Mouse (Mus musculus) CD4-positive, CD25-positive, alpha-beta regulatory T cell, adult 4 months (primary cell): ENCODE measurements around the gene Ggact. TPM values are rescaled to one million over a fixed set of nuclear protein-coding genes. Genes with fewer than 3 reads are reported as not detected.

Source experiments
- ATAC-seq: one replicate; pipeline ENCODE4 v1.8.0; 2017
- polyA plus RNA-seq, 2 experiments: library from polyadenylated mRNA; unstranded; fragments of 100-300 nt; shearing (Covaris generic); gene quantifications; one replicate each; pipeline ENCODE4 v1.2.1; 2017

Ggact gene
- polyA plus RNA-seq, 2 experiments from 2014 or later: 19.1 to 23.2 TPM

DNA sequence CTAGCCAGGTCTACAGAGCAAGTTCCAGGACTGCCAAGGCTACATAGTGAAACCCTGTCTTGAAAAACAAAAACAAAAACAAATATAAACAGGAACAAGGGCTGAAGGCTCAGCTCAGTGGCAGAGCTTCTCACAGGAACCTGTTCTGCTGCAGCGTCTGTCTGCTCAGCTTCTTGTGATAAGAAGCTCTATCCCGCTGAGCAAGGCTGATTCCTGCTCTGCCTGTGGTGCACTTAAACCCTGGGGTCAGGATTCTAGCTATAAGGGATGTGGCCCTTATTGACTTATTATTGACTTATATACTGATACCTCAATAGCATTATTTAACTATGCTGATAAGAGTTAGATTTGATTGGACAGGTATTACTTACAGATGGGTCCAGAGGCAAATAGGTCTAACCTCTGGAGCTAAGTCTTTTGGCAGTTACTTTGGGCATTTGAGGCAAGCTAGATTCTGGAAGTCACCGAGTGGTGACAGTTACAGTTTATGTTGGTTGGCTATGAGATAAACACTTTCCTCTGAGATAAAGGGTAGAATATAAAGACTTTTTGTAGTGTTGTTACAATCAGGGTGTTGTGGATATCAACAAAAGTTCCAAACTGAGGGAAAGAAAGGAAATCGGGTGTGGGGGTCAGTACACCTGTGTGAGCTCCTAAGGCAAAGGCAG is 48.0 kb downstream of the Ggact start:
- no peak for ATAC-seq

DNA sequence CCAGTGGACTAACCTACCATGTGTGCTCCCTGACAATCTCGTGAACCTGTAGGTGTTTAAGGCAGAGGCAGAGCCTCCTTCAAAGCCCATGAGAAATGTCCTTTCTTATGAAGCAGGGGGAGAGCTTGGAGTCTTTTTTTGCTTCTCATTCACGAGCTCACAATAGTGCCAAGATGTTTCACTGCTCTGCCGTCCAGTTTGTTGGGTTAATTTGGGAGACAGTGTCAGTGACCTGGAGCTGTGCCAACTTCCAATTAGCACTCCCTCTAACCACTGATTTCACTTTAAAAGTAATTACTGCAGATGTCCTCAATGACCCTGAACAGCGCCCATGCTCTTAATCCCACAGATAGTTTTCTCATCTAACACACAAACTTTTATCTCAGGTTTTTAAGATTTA is 50.9 kb downstream of the Ggact start:
- ATAC-seq: no peak

DNA sequence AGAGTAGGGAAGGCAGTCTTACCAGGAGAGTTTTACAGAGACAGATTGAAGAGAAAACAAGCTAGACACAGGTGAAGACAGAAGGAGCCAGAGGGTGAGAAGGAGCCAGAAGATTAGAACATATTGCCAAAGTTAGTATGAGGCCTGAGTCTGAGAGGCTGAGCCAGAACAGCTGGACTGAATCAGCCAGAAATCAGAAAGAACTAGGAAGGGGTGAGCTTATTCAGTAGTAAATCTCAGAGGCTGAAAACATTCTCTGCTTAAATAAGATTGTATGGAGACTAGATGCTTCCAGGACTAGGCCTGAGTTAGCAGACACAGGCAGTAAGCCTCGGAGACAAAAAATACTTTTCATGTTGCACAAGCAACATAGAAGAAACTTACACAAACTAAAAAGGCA is 53.8 kb downstream of the Ggact start:
- no peak for ATAC-seq

DNA sequence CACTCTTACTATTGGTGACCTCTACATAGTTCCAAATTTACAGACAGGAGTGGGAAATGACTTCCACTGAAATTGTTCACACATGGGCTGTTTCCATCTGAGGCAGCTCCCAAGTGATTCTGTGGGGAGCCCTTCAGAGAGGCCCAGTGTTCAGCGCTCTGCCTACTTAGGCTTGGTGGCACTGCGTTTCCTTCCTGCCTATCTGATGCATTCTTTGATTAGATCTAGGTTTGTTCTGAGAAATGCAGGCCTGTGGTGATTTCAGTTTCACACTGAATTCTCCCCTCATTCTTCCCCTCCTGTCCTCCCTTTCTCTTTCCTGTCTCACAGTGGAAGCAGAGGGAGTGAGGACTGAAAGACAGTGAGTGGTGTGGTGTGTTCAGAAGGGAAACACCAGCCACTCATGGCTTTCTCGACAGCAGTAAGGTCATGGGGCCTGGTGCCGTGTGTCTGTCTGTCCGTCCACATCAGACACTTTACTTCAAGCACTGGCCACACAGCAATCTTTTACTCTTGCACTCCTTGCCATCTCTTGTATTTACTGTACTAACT is 61.0 kb downstream of the Ggact start:
- ATAC-seq: peak; percentile 84

DNA sequence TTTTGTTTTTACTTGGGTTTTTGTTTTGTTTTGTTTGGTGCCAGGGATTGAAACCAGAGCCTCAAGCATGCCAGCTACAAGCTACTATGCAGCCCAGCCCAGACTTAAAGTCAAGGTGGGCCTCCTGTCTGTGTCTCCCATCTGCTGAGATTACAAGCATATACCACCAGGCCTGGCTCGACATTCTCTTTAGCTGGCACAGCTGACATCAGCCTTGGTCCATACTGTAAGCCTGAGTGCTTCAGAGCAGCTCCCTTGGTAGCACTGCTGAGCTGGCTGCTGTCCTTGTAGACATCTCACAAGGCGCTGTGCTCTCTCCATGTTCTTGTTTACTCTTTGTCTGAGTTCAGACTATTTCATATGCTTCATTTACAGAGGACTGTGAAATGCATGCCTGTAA is 76.5 kb downstream of the Ggact start:
- ATAC-seq: no peak

DNA sequence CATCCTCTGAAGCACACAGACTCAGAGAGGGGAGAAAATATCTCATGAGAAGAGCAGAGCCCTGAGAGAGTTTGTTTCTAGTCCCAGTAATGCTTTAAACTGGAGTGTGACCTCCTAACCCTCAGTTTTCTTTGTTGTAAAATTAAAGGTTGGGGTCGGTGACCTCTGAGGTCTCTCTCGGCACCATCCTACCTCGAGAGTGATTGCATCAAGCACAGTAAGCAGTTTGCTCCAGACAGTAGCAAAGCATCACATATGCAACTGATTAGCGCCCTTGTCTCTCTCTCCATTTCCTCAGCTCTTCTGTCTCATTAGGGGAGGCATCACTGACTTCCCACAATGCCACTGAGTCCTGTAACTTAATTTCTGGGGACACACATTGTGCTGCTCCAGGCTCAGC is 77.3 kb downstream of the Ggact start:
- no peak for ATAC-seq

DNA sequence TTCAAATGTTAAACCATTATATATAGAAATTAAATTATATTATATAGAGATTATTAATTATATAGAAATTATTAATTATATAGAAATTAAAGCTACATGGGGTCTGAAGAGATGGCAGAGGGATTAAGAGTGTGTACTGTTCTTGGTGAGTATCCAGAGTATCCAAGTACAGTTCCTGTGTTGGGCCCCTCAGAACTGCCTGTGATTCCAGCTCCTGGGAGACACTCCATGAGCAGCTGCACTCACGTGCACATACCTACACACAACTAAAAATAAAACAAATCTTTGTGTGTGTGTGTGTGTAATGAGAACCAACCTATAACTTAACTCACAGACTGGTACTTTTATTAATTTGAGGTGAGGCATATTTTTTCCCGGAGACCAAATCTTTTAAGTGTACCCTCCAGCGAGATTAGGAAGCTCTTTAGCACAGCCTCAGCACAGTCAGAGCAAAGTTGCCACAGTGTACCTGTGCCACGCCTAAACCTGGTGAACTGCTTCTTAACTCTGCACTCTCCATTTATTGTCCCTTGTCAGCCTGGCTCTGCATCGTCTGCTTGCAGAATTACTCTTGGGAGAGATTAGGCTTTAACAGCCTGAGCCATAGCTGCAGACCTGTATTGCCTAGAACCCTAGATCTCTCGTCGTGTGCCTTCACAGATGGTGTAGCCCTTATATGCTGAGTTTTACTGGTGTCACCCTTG is 77.9 kb downstream of the Ggact start:
- ATAC-seq: no peak

DNA sequence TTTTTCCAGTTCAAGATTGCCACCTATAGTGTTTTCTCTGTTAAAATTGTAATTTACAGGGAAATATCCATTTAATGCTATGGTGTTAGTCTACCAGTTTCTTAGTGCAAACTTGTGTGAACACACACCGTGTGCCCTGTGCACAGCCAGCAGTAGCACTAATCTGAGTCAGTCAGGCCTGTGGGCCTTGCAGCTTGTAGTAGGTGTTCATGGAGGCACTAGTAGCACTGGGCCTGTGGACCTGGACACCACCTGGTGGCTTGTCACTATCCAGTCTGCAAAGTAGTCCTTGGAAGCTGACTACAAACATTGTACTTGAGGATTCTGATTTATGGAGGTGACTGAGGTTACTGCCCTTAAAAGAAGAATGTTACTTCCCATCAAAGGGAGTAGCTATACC is 78.8 kb downstream of the Ggact start:
- no peak for ATAC-seq

DNA sequence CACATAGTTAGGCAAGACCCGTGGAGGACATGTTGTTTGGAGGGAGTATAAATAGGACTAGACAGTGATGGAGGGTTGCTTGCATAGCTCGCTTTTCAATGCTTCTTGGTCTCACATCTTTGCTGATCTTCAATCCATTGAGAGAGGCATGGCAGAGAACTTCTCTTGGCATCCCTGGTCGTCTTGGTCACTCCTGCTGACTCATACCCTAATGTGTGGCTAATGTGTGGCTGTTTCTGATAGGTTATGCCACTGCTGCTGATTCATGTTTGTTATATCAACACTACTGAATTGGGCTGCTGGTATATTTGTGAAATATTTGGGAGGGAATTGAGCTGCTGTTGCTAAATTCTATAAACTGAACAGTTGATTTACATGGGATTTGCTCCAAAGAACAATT is 79.9 kb downstream of the Ggact start:
- ATAC-seq: no peak

DNA sequence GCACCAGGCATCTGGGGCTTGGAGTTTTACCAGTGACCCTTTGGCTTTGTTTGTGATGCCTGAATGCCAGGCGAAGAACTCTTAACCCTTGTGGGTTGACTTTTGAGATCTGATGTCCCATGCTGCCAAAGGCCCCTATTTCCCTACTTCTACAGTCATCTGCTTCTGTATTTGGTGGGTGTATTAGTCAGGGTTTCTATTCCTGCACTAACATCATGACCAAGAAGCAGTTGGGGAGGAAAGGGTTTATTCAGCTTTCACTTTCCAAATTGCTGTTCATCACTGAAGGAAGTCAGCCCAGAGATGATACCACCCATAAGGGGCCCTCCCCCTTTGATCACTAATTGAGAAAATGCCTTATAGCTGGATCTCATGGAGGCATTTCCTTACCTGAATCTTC is 83.1 kb downstream of the Ggact start:
- ATAC-seq: peak; percentile 85

DNA sequence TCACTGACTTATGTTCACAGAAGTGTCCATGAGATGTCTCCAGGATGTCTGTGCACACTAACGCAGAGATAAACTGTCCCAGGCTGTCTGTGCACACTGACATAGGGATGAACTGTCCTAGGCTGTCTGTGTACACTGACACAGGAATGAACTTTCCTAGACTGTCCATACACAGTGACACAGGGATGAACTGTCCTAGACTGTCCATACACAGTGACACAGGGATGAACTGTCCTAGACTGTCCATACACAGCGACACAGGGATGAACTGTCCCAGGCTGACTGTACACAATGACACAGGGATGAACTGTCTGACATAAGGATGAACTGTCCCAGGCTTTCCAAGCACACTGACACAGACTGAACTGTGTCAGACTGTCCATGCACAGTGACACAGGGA is 88.1 kb downstream of the Ggact start:
- no peak for ATAC-seq

DNA sequence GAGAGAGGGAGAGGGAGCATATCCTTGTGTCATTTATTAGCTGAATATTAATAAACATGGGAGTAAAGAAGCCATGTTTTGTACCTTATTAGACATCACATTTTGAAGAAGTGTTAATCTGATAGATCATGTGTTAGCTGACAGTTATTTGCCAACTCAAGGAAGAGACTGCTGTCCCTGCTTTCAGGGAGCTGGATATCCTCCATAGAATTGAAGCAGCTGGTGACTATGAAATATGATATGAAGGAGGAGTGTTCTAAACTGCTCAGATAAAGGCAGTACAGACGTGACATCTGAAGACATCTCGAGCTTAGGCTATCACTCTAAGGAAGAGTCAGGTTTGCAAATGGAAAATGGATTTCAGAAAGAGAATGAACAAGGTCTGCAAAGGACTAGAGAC is 89.8 kb downstream of the Ggact start:
- ATAC-seq: no peak

DNA sequence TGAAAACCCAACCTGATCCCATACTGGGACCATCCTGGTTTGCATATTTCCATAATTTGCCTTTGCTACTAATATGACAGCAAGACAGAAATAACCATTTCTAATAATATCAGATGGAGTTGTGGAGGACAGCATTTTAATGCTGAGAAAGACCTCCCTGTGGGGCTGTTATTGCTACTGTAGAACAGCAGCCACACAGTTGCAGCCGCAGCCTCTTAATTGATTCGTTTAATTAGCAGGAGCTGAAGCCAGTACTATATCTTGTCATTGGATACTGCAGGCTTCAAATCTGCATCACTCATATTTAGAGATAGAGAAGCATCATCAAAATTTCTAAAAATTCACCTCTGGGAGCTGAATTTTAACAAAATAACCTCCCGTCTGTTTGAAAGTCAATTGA is 92.6 kb downstream of the Ggact start:
- ATAC-seq: no peak

DNA sequence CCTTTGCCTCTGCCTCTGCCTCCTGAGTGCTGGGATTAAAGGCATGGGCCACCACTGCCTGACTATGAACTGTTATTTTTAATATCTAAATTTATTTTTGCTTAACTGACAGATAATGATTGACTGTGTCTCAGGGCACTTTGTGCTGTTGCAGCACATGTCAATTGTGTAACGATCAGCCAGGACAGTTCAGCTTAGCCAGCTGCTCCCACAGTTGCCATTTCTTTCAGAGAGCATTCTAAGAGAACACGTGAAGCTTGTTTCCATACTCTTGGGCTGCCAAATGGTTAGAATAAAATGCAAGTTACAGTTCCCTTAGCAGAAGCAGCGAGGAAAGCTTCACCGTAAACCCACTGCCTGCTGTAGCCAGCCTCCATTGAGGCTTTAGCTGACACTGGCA is 113.3 kb downstream of the Ggact start:
- no peak for ATAC-seq

DNA sequence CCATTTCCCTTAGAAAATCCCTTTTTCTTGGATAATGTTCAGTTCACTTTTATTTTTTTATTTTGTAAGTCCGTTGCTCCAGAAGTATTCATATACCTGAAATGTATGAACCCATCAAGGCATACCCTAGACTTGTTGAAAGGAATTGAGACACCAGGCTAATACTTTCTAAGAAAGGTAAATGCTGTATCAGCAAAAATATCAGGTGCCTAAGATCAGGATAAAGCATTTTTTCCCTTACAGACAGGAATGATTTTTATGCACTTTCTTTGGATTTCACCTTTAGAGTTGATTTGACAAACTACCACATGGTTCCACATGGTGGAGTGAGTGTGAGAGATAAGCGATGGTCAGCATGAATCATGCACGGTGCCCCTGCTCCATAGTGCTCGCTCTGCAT is 120.2 kb downstream of the Ggact start:
- ATAC-seq: no peak

DNA sequence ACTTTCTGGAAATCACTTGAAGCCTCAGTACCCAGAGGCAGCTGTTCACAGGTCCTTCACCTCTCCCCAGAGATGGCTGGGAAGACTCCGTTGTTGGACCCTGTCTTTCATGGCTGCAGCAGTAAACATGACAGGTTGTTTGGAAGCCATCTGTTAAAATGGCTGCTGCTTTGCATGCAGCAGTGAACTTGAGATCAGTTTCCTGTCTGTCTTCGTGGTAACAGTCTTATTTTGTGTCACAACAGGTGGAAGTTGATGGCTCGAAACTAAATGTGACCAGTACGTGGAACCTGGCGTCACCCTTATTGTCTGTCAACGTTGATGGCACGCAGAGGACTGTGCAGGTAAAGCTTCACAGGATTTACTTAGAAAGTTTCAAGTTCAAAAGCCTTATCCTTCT is 123.4 kb downstream of the Ggact start:
- ATAC-seq: no peak

DNA sequence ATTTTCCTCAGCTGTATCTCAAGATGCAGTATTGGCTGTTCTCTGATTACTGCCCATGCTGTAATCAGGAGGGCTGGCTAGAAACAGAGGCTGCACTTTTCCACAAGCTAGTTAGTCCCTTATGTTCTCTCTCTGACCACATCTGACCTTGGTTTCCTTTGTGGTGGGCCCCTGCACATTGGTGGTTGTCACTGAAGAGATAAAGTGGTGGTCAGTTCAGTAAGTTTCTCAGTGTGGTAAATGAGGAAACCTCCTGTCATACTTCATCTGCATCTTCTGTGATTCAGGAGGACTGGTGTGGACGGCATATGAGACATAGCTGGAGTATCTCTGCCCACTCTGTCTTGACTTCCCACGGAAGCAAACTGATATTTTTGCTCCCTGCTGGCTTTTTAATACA is 125.4 kb downstream of the Ggact start:
- no peak for ATAC-seq

DNA sequence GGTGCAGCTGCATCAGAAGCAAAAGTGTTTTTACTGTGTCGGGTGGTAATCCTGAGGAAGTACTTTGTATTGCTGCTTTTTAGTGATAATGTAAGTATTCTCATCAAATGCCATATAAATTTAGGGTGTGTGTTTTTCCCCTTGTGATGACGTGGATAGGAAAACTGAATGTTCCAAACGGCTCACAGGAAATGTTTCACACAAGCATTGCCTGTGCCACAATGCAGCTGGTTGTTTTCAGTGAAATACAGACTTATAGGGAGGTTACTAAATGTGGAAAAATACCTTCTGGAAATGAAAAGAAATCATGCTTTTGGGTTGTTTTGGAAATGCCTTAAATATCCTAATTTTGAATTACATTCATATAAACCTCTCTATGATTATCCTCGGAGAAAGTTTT is 128.9 kb downstream of the Ggact start:
- ATAC-seq: no peak

DNA sequence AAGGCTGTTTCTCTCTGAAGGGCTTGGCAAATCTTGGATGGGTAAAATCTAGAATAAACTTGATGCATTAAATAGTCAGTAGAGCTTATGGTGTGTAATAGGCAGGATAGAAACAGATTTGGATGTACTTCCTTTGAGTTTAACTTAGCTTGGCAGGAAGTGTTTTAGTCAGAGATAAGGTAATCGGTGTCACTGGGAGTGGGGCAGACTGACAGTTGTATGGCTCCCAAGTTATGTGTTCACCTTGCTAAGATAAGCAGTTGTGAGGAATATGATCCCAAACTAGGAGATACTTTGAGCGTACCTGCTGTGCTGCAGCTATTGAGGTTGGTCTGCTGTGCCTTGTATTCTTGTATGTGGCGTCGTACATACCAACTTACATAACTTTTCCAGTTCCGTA is 147.1 kb downstream of the Ggact start:
- no peak for ATAC-seq

Other genes with a start within 250 kb of the Ggact start
- gene Tmtc4, start 70.3 kb upstream of the Ggact start, polyA plus RNA-seq: 10 to 100 TPM; 28.3 to 29.9 TPM